Mouse (Mus musculus) CH12F3 (cell line): ENCODE data around the gene Tnk2.

Experiments
- in situ Hi-C: fragments of 300-500 bp; cut with MboI; formaldehyde crosslinking; loops from 2 replicates; pipeline ENCODE4 v1.14.3; 2020; ENCODE audit warnings: low sequenced_read_pairs

Tnk2 gene

DNA sequence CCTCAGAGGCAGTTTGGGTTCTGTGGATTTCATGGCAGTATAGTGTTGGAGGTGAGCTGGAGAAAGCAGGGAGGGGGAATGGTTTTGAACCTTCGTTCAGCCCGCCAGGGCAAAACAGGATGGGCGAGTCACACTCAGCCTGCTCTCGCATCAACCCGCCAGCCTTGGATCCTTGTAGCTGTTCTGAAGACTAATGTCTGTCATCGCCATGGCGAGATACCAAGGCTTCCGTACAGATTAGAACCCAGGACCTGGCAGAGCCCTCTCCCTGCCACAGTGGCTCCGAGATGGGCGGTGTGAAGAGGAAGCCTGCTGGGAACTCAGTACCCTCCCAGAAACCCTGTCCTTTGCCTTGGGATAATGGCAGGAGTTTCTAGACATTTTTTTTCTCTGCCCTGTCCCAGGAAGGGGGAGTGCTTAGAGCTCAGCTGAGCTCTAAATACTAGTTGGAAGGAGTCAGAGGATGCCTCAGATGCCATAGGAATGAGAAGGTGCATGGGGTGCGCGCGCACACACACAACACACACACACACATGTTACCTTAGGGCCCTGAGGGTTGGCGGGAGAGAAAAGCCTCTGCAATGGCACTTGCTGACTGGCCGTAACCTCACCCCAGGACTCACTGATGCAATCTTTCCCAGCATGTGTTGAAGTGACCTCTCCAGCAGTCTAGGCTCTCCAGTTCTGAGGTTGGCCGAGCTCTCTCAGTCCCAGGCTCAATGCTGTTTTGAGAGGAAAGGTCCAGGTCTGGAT is 14.0 kb downstream of the Tnk2 start:
- in situ Hi-C loops: no loop called here

DNA sequence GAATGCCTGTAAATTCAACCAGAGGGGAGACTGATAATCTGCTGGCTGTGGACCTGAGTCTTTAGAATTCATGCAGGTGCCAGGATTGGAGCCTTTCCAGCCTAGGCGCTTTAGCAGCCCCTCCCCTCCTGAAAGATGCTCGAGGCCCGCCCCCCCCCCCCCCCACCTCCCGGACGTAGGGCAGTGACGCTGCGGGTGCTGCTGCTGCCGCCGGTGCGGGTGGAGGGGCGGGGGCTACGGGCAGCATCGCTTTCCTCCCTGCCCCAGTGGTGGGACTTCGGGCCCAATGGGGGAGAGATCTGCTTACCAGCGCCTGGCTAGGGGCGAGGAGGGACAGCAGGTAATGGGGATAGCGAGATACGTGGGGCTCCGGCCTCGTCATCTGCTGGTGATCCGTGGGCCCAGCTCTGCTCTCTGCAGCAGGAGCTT is 15.1 kb downstream of the Tnk2 start:
- in situ Hi-C loops: no loop called here

DNA sequence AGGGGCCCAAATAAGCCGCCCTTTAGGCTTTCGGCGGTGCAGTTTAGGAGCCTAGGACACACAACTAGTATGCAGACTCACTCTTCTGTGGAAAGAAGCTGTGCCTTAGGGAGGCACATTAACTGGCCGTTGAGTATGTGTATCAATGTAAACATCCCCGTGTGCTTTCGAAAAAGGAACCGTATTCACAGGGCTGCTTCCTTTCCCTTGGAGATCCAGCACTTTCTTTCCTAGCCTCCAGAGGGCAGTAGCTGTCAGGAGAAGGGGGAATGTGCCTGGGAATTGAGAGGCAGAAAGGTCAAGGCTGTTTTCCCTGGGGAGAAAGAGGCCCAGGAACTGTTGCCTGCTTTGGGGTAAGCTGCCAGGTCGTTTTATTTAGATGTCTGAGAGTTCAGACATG is 15.7 kb downstream of the Tnk2 start:
- in situ Hi-C loops: no loop called here

DNA sequence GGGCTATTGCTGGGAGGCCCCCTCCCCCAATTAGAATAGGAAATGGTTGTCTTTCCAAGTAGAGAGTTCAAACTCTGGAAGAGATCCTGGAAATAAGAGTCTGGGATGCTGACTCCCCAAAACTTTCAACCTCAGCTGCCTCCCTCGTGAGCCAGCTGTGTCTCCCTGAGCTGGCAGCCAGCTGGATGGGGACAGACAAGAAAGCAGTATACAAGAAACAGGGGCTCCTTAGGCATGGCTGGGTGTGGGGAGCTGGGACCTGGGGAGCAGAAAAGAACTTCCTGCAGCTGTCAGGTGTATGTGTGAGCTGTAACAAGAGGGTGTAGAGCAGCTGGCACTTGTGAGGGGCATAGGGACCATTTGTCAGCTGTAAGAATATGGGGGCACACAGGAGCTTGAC is 16.4 kb downstream of the Tnk2 start:
- in situ Hi-C loops: no loop called here

DNA sequence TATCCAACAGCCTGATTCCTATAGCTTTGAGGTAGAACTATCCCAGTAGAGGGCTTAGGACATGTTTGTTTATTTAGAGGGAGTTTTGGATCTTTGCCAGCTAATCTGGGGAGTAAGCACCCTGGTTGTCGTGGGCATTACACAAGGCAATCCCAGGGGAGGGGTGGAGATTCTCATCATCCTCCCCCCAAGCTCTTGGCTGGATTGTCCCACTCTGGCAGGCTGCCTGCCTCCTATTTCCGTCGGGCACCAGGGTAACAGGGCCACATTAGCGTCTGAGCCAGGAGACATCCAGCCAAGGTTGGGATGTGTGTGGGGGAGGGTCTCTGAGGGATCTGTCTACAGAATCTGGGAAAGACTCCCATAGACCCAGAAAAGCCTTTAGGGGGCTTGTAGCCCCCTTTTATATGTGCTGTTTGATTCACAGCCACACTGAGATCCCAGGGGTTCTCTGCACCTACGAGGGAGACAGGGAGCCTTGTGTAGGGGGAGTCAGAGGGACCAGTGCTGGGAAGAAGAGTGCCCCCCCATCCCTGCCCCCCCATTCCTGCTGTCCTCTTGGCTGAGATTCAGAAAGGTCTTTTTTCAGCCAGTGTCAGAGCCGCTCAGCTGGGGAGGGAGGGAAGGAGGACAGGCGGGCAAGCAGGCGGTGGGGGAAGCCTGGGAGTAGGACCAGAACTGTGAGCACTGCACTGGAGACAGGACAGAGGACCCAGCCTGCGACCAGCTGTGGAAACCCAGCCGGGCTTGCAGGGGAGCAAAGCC is 17.1 kb downstream of the Tnk2 start:
- in situ Hi-C loops: no loop called here

DNA sequence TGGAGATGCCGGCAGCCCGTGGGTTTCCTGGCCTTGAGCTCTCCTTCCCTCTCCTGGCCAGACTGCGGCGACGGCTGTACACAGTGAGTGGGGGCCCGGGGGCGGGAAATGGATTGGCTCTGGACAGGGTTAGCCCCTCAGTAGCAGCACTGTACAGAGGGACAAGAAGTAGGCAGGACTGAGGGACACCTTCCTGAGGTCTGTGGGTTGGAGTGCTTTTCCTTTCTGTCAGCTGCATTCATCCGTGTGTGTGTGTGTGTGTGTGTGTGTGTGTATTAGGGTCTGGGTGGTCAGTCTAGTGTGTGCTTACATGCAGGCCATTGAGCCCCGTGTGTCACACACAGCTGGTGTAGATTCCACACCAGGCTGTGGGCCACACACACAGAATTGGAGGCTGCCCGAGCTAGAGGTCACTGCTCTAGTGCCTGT is 17.8 kb downstream of the Tnk2 start:
- in situ Hi-C loops: no loop called here

DNA sequence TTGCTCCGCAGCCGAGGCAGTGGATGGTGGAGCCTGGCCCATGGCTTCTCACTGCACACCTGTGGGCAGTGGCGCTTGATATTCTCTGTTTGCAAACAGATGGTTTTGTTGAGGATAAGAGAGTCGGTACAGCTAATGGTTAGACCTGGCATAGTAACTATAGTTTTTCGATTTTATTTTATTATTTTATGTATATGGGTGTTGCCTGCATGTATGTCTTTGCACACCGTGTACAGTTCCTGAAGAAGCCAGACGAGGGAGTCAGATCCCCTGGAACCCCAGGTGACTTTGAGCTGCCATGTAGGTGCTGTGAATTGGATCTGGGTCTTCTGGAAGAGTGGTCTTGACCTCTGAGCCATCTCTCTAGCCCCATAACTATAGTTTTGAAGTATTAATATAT is 18.7 kb downstream of the Tnk2 start:
- in situ Hi-C loops: no loop called here

DNA sequence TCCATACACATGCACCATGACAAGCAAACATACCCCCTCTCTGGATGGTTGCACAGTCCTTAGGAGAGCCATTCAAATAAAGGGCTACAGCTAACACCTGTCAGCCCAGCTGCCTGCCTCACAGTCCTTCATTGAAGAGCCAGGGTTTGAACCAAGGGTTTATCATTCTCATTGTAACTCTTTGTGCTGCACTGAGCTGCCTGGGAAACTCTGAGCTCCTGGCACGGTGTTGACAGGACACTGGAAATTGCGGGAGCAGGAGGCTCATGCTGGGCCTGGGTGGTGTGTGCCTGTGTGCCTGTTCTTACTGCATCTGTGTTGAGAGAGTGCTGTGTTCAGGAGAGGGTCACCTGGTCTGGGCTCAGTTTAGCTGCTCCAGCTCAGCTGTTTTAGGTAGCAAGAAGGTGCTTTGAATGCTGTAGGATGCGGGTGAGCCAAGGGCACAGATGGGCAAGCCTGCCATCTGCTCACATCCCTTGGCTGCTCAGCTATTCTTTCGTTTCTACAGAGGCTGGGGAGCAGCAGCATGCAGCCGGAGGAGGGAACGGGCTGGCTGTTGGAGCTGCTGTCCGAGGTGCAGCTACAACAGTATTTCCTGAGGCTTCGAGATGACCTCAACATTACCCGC is 19.7 kb downstream of the Tnk2 start:
- in situ Hi-C loops: no loop called here

DNA sequence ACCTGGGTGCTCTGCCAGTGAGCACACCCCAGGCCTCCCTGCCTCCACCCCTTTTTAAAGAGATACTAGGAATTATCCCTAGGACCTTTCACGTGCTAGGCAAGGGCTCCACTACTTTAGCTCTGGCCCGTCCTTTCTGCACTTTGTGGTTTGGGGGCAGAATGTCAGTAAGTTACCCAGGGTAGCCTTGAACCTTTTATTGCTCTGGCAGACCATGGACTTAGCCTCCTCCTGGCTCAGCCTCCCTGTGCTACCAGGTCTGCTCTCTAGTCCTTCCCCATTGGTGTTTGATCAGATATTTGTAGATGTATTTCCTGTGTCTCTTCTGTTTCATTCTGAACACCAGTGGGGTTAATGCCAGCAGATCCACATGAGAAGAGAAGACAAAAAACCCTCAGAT is 20.5 kb downstream of the Tnk2 start:
- in situ Hi-C loops: no loop called here

DNA sequence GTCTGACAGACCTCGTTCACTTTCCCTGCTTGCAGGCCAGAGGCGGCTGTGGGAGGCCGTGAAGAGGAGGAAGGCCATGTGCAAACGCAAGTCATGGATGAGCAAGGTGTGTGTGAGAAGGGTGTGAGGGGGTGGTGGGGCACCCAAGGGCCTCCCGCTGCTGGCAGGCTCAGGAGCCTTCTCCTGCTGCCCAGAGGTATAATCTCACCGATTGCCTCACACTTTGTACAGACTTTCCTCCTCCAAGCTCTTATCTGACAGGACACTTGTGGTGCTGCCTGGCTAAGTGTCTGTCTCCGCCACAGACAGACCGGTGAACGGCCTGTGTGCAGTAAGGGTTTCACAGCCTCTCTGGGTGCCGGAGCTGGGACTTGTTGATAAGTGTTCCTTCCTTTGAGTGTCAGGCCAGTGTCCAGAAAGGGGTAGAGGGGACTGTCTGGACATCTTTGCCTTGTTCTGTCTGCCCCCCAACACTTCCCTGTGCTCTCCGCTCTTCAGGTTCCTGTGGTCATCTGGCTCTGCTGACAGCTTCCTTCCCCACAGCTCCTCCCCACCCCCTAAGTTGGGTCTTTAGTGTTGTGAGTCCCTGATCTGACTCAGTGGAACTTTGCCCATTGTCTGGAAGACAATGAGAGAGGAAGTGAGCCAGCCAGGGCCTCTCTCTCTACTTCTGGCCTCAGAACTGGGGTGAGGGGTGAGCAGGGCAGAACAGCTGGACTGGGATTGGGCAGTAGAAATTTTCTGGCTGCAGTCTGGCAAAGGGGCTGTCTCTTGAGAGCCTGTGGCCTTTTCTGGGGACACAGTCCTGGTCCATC is 22.4 kb downstream of the Tnk2 start:
- in situ Hi-C loops: no loop called here

DNA sequence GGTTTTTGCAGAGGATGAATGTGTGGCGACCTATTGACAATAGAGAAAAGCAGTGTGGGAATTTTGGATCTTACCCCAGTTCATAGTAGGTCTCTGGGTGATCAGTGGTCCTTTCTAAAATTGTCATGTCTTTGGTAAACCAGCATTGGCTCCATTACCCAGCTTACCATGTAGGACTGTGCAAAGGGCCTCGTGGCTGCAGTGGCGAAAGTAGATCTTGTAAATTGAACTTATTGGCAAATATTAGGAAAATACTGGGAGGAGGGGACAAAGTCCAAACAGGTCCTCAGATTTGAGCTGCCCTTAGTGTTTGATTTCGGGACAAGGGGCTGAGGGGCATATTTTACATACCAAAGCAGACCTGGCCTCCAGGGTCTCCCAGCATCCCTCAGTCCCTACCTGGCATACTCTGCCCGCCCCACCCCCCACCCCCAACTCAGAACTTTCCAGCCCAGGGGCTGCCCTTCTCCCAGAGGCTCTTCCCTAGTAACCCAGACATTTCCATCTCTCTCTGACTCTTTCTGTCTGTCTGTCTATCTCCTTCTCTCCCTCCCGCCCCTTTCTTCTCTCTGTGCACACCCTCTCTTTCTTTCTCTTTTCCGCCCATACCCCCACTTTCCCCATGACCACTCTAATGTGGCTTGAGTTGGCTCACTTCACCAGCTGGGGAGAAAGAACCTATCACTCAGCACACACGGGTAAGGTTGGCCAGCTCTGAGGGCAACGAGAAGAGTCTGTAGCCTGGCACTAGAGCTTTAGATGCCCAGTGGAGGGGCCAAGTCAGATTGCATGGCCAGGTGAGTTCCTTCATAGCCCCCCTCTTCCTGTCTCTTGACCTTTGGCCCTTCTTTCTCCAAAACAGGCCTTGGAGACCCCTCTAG is 23.2 kb downstream of the Tnk2 start:
- in situ Hi-C loops: no loop called here

DNA sequence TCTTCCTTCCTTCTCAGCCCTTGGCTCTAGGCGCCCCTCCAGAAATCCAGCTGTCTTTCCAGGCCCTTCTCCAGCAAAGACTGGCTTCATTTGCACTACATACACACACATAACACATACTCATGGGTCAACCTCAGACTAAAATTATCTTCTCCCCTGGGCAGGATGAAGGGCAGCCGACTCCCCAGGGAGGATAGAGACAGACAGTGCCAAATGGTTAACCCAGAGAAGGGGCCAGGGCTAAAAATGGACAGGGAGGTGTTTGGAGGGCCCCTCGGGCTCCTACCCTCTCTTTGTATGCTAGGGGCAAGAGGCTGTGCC is 23.8 kb downstream of the Tnk2 start:
- in situ Hi-C loops: no loop called here

DNA sequence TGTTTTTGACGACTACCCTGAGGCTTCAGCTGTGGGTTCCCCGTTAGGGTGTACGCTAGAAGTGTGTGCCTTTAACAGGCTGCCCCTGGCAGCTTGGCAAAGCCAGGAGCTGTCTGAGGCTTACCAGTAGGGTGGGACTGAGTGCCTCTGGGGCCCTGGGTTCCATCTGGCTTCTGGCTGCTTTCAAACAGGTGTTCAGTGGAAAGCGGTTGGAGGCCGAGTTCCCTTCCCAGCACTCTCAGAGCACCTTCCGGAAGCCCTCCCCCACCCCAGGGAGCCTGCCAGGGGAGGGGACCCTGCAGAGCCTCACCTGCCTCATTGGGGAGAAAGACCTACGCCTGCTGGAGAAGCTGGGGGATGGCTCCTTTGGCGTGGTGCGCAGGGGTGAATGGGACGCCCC is 24.4 kb downstream of the Tnk2 start:
- in situ Hi-C loops: no loop called here

DNA sequence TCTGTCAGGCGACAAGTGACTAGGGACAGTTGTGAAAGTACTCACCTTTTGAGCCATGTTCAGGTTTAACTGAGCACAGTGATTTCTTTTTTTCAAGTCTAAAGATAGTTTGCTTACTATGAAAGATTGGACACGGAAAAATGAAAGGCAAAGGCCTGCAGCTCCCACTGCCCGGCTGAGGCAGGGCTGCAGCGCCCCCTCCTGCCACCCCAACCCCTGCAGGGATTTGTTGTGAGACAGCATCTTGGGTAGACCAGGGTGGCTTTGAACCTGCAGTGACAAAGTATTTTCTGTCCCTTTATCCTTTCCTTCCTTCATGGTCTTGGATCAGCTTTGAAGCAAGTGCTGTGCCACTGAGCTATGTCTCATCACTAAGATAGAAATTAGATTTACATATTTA is 24.8 kb downstream of the Tnk2 start:
- in situ Hi-C loops: no loop called here

DNA sequence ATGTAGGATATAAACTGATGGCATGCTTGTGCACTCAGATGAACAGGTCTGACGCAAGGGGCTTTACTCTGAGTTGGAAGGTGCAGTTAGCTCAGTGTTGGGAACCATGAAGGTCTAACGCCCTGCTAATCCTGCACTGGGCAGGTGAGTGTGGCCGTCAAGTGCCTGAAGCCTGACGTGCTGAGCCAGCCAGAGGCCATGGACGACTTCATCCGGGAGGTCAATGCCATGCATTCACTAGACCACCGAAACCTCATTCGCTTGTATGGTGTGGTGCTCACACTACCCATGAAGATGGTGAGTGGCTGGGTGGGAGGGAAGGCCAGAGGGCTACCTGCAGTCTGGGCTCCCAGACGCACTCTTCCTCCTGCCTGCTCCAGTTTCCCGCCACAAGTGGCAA is 25.6 kb downstream of the Tnk2 start:
- in situ Hi-C loops: no loop called here

DNA sequence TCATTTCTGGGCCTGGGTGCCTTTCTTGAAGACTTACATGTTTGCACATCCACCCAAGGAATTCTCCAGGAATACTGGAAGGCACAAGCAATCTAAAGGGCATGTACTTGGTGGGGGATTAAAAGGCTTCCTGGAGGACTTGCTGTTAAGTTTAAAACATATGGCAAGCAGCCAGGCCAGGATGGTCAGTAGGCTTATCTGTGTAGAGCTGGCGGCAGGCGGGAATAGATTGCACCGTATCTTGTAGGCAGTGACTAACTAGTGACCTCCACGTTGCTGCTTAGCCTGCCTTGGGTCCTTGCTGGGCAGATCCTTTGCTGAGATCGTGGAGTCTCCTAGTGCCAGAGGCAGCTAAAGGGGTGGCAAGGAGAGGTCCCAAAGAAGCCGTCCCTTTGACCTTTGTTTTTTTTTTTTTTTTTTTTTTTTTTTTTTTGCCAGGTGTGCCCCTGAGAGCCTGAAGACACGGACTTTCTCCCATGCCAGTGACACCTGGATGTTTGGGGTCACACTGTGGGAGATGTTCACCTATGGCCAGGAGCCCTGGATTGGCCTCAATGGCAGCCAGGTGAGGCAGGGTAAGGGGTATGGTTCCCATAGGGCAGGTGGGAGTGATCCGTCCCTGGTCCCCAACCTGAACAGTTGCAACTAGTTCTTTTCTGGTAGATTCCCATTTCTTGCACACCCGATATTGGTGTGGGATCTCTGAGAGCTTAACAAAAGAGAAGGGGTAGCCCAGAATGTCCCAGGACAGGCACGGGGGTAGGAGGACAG is 26.9 kb downstream of the Tnk2 start:
- in situ Hi-C loops: no loop called here

DNA sequence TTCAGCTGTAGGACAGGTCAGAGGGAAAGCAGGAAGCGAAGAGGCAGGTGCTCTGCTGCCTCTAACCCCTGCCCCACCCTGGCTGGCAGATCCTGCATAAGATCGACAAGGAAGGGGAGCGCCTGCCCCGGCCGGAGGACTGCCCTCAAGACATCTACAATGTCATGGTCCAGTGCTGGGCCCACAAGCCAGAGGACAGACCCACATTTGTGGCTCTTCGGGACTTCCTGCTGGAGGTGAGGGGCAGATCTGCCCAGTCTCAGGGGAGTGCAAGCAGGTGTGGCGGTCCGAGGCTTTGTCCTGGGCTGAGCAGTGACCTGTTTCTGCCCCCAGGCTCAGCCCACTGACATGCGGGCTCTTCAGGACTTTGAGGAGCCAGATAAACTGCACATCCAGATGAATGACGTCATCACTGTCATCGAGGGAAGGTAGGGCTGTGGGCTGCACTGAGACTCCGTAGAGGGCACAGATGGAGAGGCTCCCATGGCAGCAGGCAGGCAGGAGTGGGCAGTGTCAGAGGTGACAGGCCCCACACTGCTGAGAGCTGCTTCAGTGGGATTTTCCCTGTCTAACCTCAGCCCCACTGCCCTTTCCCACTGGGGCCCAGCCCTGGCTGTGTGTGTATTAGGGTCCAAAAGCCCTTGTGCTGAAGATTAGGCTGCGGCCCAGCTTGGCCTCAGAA is 27.7 kb downstream of the Tnk2 start:
- in situ Hi-C loops: no loop called here

DNA sequence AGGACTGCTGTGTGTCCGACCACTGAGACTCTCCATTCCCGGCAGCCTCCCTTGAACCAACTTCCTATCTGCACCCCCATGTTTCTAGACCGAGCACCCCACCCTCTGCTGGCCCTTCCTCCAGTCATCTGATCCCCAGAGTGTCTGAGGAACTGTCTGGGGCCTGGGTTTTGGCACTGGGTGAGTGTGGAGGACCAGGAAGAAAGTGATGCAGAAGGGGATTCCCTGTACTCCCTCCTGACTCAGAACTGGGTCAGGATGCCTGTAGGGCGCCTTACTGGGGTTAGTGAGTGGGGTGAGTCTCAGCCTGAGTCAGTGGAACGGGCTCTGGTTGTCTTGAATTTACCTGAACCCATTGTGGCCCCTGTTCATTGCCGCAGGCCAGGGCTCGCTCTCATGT is 28.6 kb downstream of the Tnk2 start:
- in situ Hi-C loops: no loop called here
